Mouse (Mus musculus) spleen, postnatal 4 days (tissue): Measurements from ENCODE around the gene Mta2.
"Not testable (repeated sequence)": the region's sequence is repeated elsewhere in the genome, so short reads cannot be mapped to it uniquely, and the experiment has no call there.

Source experiments
- DNase-seq, 2 experiments: peaks; one replicate each; pipeline ENCODE4 v3.0.0; 2022; ENCODE audit warnings: low spot score in 2 of 2

Mta2 gene

DNA sequence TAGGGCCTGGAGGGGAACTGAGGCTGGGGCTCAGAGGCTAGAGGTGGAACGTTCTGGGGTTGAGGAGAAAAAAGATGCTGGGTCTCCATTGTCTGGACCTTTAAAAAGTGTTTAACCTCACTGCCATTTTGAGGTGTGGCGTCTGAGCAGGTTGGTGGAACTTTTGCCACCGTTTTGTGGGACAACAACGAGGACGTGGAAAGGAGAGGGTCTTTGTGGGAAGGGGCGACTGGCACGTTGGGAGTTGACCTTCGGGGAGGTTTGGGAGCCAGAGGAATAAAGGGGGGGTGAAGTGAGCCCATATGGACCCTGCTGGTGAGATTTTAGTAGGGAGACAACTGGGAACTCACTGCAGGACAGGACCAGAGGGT lies 25.7 kb downstream of the Mta2 start:
- no peak for DNase-seq

GRCm38 (mm10) chr19:8967893-8968292 lies 26.2 kb downstream of the Mta2 start:
- no peak for DNase-seq

- not testable (repeated sequence) for DNase-seq
Observed at GRCm38 (mm10) chr19:8972491-8972890, 30.8 kb downstream of the Mta2 start.

GRCm38 (mm10) chr19:8974638-8975037 lies 33.0 kb downstream of the Mta2 start:
- no peak for DNase-seq

DNA sequence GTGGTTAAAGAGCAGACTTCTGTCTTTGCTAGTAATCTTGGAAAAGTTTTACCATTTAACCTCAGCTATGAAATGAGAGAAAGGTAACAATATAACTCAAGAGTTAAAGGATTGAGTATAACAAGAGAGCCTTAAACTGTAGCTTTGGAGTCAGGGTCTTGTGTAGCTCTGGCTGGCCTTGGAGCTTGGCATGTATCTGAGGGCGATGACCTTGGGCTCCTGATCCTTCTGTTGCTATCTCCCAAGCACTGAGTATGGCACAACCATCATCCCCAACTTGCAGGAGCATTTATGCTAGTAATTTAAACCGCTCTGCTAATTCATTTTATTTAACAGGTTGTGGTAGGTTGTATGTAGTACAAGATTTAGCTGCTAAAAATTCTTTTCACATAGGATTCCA lies 33.8 kb downstream of the Mta2 start:
- DNase-seq, result no peak

GRCm38 (mm10) chr19:8976535-8976934 lies 34.9 kb downstream of the Mta2 start:
- peak in 1 of 2 experiments; percentile 30 for DNase-seq

DNA sequence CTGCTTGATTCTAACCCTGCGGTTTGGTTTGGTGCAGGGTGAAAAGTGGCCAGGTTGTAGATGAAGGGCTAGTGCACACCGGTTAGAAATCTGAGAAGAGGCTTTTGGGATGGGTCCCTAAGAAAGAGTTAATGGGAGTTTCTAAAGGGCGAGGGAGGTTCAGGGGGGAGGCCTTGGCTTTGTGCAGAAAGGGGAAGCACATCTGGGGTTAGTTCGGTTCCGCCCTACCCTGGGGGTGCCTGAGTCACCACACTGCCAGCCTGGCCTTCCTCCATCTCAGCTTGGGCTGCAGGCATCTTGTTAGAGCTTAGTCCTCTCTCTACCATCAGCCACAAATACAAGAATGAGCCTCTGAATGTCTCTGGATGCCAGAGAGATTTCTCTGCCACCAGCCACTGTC lies 39.1 kb downstream of the Mta2 start:
- DNase-seq, result peak in 1 of 2 experiments; percentile 50

- DNase-seq, result no peak
Observed at GRCm38 (mm10) chr19:8981450-8982168, 39.9 kb downstream of the Mta2 start.

GRCm38 (mm10) chr19:8982303-8983149 lies 40.9 kb downstream of the Mta2 start:
- no peak for DNase-seq

DNA sequence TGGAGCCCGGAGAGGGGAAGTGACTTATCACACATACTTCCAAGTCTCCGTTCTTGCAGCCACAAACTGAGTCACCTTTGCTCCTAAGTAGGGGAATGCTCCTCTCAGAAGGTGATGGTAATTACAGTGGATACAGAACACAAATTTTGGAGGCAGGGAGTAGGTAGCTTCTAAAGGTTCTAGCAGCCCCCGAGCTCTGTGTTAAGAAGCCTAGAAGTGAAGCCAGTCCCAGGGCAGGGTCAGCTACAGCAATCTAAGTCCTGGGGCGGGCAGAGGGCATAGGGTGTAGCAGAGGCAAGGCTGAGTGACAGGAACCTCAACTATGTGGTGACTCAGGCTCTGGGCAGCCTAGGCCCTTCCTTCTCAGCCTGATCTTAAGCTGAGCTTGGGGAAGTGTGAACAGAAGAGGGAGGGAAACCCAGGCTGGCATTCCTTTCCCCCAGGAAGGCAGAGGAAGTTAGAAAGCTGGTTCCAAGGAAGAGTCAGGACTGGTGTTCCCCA lies 41.5 kb downstream of the Mta2 start:
- DNase-seq, result peak in 1 of 2 experiments; percentile 20

DNA sequence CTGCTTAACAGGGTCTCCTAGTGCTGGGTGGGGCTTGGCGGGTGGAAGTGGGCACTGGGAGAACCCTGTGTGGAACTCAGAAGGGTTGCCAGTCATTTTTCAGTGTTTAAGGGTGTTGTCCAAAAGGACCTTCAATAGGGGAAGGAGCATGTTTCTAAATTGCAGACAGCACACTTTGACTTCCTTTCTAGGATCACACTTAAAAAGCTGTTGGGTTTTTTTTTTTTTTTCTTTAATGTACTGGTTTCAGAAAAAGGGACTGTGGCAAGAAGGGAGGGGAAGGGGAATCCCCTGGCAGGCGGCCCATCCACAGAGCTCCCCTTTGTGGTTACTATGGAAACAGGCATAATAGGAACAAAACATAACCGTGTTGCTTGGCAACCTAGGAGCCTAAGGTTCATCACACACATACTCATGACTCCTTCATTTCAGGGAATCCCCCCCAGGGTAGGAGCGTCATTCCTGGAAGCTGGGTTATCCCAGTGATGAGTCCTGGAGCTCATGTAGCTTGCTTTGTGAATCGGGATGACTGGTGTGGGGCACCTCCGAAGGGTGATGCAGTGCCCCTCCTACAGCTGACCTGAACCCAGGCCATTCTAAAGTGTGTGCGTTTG lies 42.7 kb downstream of the Mta2 start:
- peak in 1 of 2 experiments; percentile 56 for DNase-seq

DNA sequence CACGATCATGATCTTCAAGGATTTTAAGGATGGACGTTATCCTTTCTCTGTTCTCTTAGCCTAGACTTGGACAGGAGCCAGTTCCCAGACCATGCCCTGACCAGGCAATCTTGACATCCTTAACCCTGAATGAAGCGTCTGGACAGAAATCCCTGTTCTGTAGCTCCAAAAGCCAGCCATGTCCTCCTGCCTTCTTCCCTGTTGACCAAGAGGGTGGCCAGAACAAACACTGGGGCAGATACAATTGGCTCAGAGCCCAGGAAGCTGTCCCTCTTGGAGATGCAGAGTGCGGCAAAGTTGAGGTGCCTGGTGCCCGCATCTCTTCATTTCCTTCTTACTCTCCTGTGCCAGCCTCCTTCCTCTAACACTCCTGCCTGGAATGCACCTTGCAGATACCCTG lies 44.2 kb downstream of the Mta2 start:
- no peak for DNase-seq

- DNase-seq, result no peak
Observed at GRCm38 (mm10) chr19:8987816-8988215, 46.1 kb downstream of the Mta2 start.

DNA sequence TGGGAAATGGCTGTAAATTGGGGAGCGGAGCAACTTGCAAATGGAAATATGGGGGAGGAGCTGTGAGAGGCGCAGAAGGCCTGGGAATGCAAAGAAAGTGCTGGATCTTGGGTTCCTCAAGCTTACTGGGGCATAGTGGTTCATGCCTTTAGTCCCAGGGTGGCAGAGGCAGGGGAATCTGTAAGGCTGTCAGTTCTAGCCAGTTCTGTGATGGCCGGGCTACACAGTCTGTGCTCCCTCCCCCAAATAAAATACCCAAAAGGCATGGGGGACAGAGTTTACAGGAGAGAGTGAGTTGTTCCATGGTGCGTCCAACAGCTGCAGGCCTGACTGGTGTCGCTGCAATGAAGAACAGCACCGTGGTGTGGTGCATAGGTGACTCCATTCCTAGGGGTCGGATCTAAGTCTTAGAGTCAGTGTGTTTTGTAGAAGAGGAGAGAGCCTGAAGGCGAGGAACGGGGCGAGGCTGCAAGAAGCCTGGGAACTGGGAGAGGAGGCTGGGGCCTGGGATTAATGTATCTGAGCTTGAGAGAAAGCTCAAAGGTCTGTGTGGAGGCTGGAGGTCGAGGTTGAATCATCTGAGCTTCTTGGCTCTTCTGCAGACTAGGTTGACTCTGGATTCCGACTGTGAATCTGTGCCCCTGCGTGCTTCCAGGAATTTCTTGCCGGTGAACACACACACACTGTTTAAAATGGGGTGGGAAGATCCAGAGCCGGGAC lies 46.8 kb downstream of the Mta2 start:
- no peak for DNase-seq

GRCm38 (mm10) chr19:8989066-8989566 lies 47.4 kb downstream of the Mta2 start, which contains the start of gene Ahnak:
Gene Ahnak, plus strand, starts transcription at chr19:8989284.
- DNase-seq, result peak; percentile 54 to 80

GRCm38 (mm10) chr19:8989567-8990431 lies 48.1 kb downstream of the Mta2 start:
- peak in 1 of 2 experiments; percentile 39 for DNase-seq

- DNase-seq, result no peak
Observed at GRCm38 (mm10) chr19:8990432-8991102, 48.9 kb downstream of the Mta2 start.

DNA sequence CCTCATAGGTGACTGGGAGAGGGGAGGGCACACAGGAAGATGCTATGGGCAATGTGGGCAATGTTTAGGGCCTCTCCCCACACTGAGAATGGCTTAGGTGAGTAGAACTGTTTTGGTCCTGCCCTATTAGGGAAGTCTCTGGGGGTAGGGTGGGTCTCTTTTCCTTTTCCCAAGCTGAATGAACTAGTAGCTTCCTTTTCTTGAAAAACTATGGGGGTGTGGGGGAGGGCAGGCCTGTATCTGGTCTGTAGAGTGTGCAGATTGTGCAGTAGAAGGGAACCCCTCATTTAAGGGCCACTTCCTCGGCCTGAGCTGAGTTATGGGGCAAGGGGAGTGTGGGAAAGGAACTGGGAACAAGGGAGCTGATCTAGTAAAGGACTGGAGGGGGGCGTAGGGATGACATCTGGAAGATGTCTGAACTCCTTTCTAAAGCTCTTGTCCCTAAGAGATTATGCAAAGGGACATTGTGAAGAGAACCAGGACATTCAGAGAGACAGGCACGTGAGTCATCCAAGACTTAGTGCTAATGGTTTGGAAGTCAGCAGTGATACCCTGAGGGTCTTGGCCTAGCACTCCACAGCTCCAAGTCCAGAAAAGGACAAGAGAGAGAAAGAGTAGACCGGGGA lies 49.7 kb downstream of the Mta2 start:
- no peak for DNase-seq
